In the genomic region with DNA sequence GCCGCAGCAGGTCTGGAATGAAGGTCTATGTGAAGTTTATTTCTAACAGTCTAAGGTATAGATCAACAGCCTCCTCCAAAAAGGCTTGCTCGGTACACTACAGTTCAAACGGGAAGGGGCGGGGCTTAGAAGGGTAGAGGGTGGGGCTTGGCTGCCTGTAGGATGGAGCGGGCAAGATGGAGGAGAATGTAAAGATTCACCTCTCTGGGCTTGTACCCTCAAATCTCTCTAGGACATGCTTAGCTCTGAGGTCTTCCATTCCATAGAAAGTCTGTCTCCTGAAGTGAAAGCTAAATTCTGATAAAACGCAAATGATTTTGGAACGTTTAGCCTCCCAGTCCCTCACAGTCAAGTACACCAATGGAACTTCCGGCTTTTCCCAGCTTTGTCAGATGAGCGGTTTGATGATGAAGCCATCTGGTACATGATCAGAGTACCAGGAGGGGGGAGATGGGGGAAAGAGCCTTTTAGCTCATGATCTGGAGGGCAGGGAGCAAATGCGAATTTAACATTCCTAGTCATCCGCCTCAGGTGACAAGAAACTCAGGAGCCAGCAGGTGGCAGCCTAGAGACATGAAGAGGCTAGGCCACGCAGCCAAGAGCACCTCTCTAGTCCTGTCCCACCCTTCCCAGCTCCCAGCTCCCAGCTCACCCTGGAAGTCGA, we compare ENCODE assay signal across 8 mouse cellular contexts. TPM values are rescaled to one million over a fixed set of nuclear protein-coding genes. Genes with fewer than 3 reads are reported as not detected.
DNase-seq lines count a peak whose midpoint lies in the region; ATAC-seq and TF ChIP-seq lines count a peak whose summit lies in the region.

No protein-coding gene starts in this region.

- H3K4me1 ChIP-seq in kidney, adult 2 months (ENCODE audit: control insufficient read depth, insufficient read depth, low read length): peaks cover 7% of the 10 kb centered on the region
- no peaks in the 10 kb centered on the region for H3K4me1 ChIP-seq in liver, adult 2 months (ENCODE audit: control insufficient read depth, insufficient read depth, low read length)
- peaks cover 3% of the 10 kb centered on the region; the same call in 1 of the 2 replicates for H3K4me1 ChIP-seq in stomach, embryonic 16.5 days (ENCODE audit: control insufficient read depth, insufficient read depth, low read length)

- H3K36me3 ChIP-seq in kidney, adult 2 months (ENCODE audit: control insufficient read depth, insufficient read depth, low read length): no peaks in the 10 kb centered on the region
- no peaks in the 10 kb centered on the region for H3K36me3 ChIP-seq in liver, adult 2 months (ENCODE audit: control insufficient read depth, insufficient read depth, low read length)
- H3K36me3 ChIP-seq in stomach, embryonic 16.5 days (ENCODE audit: control insufficient read depth, insufficient read depth, low read length): no peaks in the 10 kb centered on the region

- ATAC-seq in monocyte, adult 5-6 weeks (replicated peaks; ENCODE audit: insufficient number of reproducible peaks, low FRiP score, low TSS enrichment, poor library complexity, severe bottlenecking): peak; percentile 75
- ATAC-seq in stomach, embryonic 16.5 days (ENCODE audit: insufficient read depth, low FRiP score): peak; percentile 60

- H3K79me2 ChIP-seq in liver, adult 2 months (ENCODE audit: control insufficient read depth, insufficient read depth, low read length): no peaks in the 10 kb centered on the region

- no peak overlapping the region for H3K9ac ChIP-seq in liver, adult 2 months (ENCODE audit: low read depth, low read length)
- peak overlapping the region; percentile 23; the same call in 1 of the 2 replicates for H3K9ac ChIP-seq in stomach, embryonic 16.5 days (ENCODE audit: low read length)

- peak; percentile 85 for TF ChIP-seq CTCF in kidney, adult 2 months (conservative IDR thresholded peaks at IDR 0.05; ENCODE audit: insufficient read depth, insufficient read length, low read depth, low read length)
- peak; percentile 86 for TF ChIP-seq CTCF in liver, adult 2 months (IDR thresholded peaks at IDR 0.05; ENCODE audit: low read depth, low read length)

- intact Hi-C loops in gastrocnemius, postnatal 36 days (cut with DNase I): loop anchor here (1.0 kb wide), 1 partner anchor 38 kb away; no protein-coding TSS in a partner anchor

- no peak overlapping the region for H3K27ac ChIP-seq in kidney, adult 2 months (ENCODE audit: insufficient read depth, low read depth, low read length)
- no peak overlapping the region for H3K27ac ChIP-seq in liver, adult 2 months (replicated peaks; ENCODE audit: insufficient read depth, low read depth, low read length)
- no peak overlapping the region for H3K27ac ChIP-seq in stomach, embryonic 16.5 days (ENCODE audit: low read length)

- H3K27me3 ChIP-seq in kidney, adult 2 months (replicated peaks; ENCODE audit: control insufficient read depth, insufficient read depth, low read length): no peaks in the 10 kb centered on the region
- no peaks in the 10 kb centered on the region for H3K27me3 ChIP-seq in liver, adult 2 months (ENCODE audit: control insufficient read depth, insufficient read depth, low read length)
- H3K27me3 ChIP-seq in stomach, embryonic 16.5 days (ENCODE audit: control insufficient read depth, insufficient read depth, low read length): no peaks in the 10 kb centered on the region

- peak overlapping the region; percentile 51 for H3K4me2 ChIP-seq in stomach, embryonic 16.5 days (ENCODE audit: low read depth, low read length)

- DNase-seq in urinary bladder, adult 18-20 months (ENCODE audit: low spot score in 2 of 2): peak; percentile 57 to 77
- no peak for DNase-seq in urinary bladder, postnatal 10 days (ENCODE audit: low spot score)
- DNase-seq in embryo, embryonic 10 days (ENCODE audit: low spot score): peak; percentile 91
- DNase-seq in gastrocnemius, postnatal 36 days: peak; percentile 53 to 60
- DNase-seq in kidney, adult 2 months: peak; percentile 79
- peak; percentile 56 for DNase-seq in liver, adult 2 months (ENCODE audit: extremely low read depth, low read depth, low spot score)

- peak overlapping the region; percentile 26 for H3K4me3 ChIP-seq in kidney, adult 2 months (ENCODE audit: insufficient read depth, low read depth, low read length)
- peak overlapping the region; percentile 4; the same call in 1 of the 2 replicates for H3K4me3 ChIP-seq in liver, adult 2 months (ENCODE audit: insufficient read depth, low read depth, low read length)
- peak overlapping the region; percentile 41 for H3K4me3 ChIP-seq in stomach, embryonic 16.5 days (replicated peaks; ENCODE audit: low read length)

- whole genome bisulfite sequencing in kidney, adult 2 months: 12% methylated on average over 13 of the region's 13 CpGs
- 13% methylated on average over 13 of the region's 13 CpGs for WGBS in liver, adult 2 months
- WGBS in stomach, embryonic 16.5 days: 11% methylated on average over 13 of the region's 13 CpGs

- H3K9me3 ChIP-seq in stomach, embryonic 16.5 days (replicated peaks; ENCODE audit: control insufficient read depth, low read length): no peaks in the 10 kb centered on the region

- TF ChIP-seq POLR2A in kidney, adult 2 months (IDR thresholded peaks at IDR 0.05; ENCODE audit: low read depth, low read length): no peak
- TF ChIP-seq POLR2A in liver, adult 2 months (IDR thresholded peaks at IDR 0.05; ENCODE audit: extremely low read depth, insufficient read depth, low read length): no peak

RNA-seq across cellular contexts. Expression of gene Unc119, which starts 17.0 kb away (rescaled TPM):
- total RNA-seq in gastrocnemius, postnatal 36 days (2021): 10 to 100 TPM; 10.1 to 16.2 TPM
- polyA plus RNA-seq in kidney, adult 2 months (2012; rRNA removed): 20.3 and 20.8 TPM in 2 replicates
- total RNA-seq in liver, adult 2 months (2014; rRNA removed): 5.5 and 7.2 TPM in 2 replicates
- polyA plus RNA-seq in liver, adult 2 months (2012; rRNA removed): 7.7 and 12.7 TPM in 2 replicates
- 88.0 to 122 TPM (median 99.7 TPM) in 3 replicates for total RNA-seq in monocyte, adult 5-6 weeks (2017)
- polyA plus RNA-seq in stomach, embryonic 16.5 days (2015; fragmentation: Nextera tagmentation; extraction: Ambion mirVana): 24.3 and 27.5 TPM in 2 replicates

RNA-seq across cellular contexts. Expression of gene Foxn1, which starts 26.1 kb away (rescaled TPM):
- total RNA-seq in gastrocnemius, postnatal 36 days (2021): under 1 TPM in 1 of 2 experiments, not detected in 1; 0.10 TPM
- polyA plus RNA-seq in kidney, adult 2 months (2012; rRNA removed): 0.03 and 0.05 TPM in 2 replicates
- total RNA-seq in liver, adult 2 months (2014; rRNA removed): not detected in 2 replicates
- polyA plus RNA-seq in liver, adult 2 months (2012; rRNA removed): not detected in 2 replicates
- not detected in 3 replicates for total RNA-seq in monocyte, adult 5-6 weeks (2017)
- 1.6 and 2.7 TPM in 2 replicates for polyA plus RNA-seq in stomach, embryonic 16.5 days (2015; fragmentation: Nextera tagmentation; extraction: Ambion mirVana)

RNA-seq across cellular contexts. Expression of gene Pigs, which starts 32.0 kb away (rescaled TPM):
- total RNA-seq in gastrocnemius, postnatal 36 days (2021): 10 to 100 TPM; 20.1 to 21.3 TPM
- polyA plus RNA-seq in kidney, adult 2 months (2012; rRNA removed): 69.1 and 79.1 TPM in 2 replicates
- total RNA-seq in liver, adult 2 months (2014; rRNA removed): 6.6 and 8.6 TPM in 2 replicates
- 34.9 and 35.5 TPM in 2 replicates for polyA plus RNA-seq in liver, adult 2 months (2012; rRNA removed)
- total RNA-seq in monocyte, adult 5-6 weeks (2017): 17.5 to 25.1 TPM (median 18.5 TPM) in 3 replicates
- 67.4 and 80.9 TPM in 2 replicates for polyA plus RNA-seq in stomach, embryonic 16.5 days (2015; fragmentation: Nextera tagmentation; extraction: Ambion mirVana)

RNA-seq across cellular contexts. Expression of gene Aldoc, which starts 37.5 kb away (rescaled TPM):
- 1 to 10 TPM; 1.3 to 1.9 TPM for total RNA-seq in gastrocnemius, postnatal 36 days (2021)
- polyA plus RNA-seq in kidney, adult 2 months (2012; rRNA removed): 36.2 and 43.5 TPM in 2 replicates
- total RNA-seq in liver, adult 2 months (2014; rRNA removed): 15.8 and 16.9 TPM in 2 replicates
- polyA plus RNA-seq in liver, adult 2 months (2012; rRNA removed): 8.8 and 19.1 TPM in 2 replicates
- 0.78 to 8.6 TPM (median 1.3 TPM) in 3 replicates for total RNA-seq in monocyte, adult 5-6 weeks (2017)
- polyA plus RNA-seq in stomach, embryonic 16.5 days (2015; fragmentation: Nextera tagmentation; extraction: Ambion mirVana): 25.6 and 37.3 TPM in 2 replicates

RNA-seq across cellular contexts. Expression of gene Spag5, which starts 58.9 kb away (rescaled TPM):
- total RNA-seq in gastrocnemius, postnatal 36 days (2021): 1 to 10 TPM; 2.4 to 4.1 TPM
- 13.2 and 15.0 TPM in 2 replicates for polyA plus RNA-seq in kidney, adult 2 months (2012; rRNA removed)
- 0.54 and 0.83 TPM in 2 replicates for total RNA-seq in liver, adult 2 months (2014; rRNA removed)
- polyA plus RNA-seq in liver, adult 2 months (2012; rRNA removed): 0.15 and 0.19 TPM in 2 replicates
- total RNA-seq in monocyte, adult 5-6 weeks (2017): 0.64 to 3.1 TPM (median 1.4 TPM) in 3 replicates
- 28.9 and 30.7 TPM in 2 replicates for polyA plus RNA-seq in stomach, embryonic 16.5 days (2015; fragmentation: Nextera tagmentation; extraction: Ambion mirVana)
